Mouse (Mus musculus): ENCODE results near the gene Tef.
A peak's percentile ranks its signal among the peaks of the same experiment; 100 is the strongest.

The Tef gene

DNA sequence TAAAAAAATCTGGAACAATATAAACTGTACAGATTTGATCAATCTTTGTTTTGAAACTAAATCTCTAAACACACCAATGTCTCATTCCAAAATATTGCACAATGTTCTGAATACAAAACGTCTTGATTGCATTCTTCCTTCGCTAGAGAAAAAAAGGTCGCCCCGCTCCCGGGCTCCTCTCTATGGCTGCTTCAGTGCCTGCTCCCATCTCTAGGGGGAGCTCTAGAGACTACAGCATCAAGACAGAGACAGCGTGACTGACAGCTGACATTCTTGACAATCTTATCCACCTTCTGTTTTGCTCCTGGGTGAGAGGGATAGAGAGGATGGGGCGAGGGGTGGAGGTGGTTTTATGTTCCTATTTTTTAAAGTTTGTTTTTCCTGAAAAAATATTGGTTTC is 46.1 kb downstream of the Tef start:
- no peak for DNase-seq (ENCODE audit: low spot score in 2 of 2)

DNA sequence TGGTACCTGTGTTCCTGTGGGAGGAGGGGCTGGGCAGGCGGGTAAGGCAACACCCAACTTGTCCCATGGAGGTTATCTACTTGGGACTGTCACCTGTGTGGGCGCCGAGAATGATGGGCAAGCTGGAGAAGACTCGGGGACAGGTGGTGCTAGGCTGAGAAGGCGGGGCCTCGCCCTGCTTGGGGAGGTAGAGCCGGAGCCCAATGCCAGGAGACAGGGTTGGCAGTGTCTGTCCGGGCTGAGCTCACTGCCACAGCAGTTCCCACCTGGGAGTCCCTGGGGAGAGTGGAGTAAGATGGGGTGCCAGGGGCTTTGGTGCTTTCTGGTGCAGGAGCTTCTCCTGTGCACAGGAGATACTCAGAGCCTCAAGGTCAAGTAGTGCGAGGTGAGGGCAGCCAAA is 46.9 kb downstream of the Tef start:
- no peak for DNase-seq (ENCODE audit: low spot score in 2 of 2)

DNA sequence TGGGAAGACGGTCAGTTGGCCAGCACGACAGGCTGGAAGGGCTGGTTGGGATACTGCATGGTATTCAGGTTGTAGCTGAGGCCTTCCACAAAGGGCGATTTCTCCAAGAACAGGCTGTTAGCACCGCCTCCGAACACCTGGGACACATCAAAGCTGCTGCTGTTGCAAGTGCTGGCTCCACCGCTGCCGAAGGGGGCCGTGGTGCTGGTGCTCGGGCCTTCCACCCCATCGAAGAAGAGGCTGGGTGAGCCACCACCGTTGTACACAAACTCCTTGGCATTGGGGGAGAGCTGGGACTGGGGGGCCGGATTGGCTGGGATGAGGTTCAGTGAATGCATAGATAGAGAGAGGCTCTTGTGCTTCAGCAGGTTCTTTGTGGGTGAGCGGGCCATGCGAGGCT is 48.5 kb downstream of the Tef start:
- DNase-seq (ENCODE audit: low spot score in 2 of 2): no peak

DNA sequence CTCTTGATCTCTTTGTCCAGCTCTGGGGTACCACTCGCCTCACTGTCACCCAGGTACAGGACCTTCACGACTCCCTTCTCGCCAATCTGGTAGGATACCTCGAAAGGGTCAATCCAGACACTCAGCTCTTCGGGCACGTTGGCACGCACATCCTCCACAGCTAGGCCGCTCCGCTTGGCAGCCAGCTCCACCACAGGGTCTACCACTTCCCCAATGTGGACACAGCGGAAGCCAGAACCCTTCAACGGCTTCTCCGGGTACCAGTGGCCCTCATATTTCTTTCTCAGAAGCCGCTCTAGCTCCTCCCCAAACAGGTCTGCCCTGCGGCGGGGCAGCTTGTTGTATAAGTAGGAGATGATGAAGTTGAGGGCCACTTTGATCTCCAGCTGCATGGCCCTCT is 49.2 kb downstream of the Tef start:
- DNase-seq (ENCODE audit: low spot score in 2 of 2): no peak

DNA sequence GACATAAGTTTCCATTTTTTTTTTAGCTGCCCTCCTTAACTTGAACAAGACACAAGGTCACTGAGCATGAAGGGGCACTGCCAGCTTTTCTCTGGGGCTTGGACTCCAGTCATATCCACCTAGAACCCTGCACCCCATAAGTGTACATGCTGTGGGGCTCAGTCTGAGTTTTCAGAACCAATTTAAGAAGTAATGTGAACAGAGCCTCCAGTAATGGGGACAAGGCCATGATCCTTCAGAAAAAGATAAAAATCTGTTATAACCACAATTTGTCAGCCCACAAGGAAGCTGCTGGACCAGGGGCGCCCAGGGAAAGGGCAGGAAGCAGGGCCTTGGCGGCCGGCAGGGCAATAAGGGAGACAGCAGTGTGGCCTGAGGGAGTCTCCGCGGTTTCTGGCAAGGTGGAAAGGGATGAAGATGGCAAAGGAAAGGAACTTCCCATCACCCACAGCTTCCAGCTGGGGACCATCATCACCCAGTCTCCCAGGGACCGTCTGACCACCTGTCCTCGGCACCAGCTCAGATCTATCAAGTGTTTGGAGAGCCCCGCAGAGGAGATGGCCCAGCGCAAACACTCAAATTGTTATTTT is 50.3 kb downstream of the Tef start:
- no peak for DNase-seq (ENCODE audit: low spot score in 2 of 2)

DNA sequence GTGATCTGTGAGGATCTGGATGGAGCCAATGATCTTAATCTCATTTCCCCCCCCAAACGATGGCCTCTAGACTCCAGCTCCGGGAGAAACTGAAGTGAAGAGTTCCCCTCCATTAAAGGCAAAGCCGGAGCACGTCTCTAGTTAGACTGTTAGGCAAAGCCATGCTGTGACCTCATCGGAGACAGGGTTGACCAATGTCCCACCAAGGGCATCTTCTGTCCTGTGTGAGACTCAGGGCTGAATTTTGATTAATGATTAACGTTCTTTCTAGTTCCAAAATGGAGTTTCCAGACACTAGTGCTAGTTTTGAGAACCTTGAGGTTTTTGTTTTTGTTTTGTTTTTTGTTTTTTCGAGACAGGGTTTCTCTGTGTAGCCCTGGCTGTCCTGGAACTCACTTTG is 50.9 kb downstream of the Tef start:
- DNase-seq (ENCODE audit: low spot score in 2 of 2): no peak

DNA sequence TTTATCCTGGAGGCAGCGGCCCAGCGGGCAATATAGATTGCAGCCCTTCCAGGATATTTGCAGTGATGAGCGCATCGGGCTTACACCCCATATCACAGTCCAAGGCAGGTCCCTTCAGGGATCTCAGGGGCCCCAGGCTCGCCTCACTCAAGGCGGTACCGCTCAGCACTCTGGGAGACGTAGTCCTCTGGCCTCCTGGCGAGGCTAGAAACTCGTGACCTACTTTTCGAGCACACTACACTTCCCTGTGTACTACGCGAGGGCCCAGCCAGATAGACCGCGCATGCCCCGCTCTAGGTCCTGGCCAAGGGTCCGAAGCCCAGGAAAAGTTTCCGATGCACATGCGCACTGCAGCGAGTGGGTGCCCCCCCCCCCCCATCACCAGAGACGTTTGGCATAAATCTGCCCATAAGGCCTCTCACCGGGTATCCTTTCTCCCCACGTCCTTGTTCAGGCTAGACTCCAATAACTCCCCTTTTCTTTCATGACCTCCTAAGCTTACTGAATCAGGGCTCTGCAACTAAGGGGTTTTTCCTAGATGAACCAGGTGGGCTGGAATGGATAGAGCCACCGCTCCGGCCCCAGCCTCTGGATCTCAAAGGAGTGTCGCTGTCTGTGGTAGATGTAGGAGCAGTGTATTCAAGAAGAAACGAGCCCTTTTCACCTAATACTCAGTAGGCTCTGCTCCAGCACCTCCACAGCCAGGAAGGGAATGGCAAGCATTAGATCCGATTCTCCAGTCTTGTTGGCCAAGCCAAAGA is 54.0 kb downstream of the Tef start:
- DNase-seq (ENCODE audit: low spot score in 2 of 2): peak; percentile 77 to 79

DNA sequence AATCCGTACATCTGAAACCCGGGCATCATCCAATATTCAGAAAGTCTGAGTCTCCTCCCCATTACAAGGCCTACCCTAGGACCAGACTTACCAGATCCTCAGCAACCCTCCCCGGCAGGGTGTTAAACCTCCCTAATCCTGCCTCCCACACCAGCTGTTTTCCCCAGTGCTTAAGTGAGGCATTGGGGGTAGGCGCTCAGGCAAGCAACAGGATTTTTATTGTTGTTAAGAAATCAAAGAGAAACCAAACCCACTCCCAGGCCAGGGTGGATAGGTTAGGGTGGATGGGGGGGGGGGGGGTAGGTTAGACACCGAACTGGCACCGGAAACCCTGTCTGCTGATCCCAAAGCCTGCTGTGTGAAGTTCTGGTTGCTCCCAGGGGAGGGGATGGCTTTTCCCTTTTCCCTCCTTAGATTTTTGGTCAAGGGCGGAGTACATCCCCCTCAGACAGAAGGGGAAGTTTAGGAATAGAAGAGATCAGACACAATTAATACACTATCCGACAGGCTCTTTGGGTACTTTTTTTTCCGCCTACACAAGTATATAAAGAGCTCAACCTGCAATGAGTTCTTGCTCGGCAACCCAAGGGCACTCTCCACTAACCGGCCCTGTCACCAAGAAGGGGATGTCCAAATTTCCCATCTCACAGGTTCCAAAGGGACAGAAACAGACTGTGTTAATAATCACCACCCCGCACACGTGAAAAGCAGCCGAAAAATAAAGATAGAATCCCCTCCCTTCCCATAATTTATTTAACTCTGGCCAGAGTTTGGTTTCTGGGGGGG is 54.9 kb downstream of the Tef start:
- no peak for DNase-seq (ENCODE audit: low spot score in 2 of 2)

DNA sequence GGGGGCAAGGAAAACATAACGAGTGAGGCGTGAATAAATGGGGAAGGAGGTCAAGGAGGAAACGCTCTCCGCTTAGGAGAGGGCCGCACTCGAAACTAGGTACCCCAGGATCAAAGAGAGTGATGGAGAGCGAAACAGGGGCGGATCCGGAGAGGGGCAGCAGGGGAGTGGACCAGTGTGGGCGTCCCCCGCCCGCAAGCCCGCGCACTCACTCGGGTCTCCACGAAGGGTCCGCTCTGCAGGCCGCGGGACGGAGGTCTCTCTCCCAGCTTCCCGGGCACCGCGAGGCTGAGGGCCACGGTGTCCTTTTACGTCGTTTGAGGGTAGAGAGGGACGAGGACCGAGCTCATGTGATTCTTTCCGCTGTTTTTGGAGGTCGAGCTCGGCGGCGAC is 55.5 kb downstream of the Tef start:
- DNase-seq (ENCODE audit: low spot score in 2 of 2): no peak

DNA sequence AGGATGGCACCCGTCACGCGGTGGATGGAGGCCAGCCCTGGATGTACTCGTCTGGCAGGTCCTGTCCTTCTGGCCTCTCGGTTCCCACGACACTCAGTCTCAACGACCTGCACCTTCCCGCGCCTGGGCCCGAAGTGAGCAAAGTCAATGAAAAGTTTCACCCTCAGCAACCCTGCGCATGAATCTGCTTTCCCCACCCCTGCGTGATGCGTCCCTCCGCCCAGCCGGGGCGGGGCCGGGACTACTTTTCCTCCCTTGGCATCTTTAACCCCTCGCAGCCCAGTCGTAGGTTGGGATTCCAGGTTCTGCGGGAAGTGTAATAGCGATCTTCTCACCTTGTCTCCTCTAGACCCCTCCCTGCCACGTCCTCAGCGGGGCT is 55.9 kb downstream of the Tef start:
- peak; percentile 84 to 92 for DNase-seq (ENCODE audit: low spot score in 2 of 2)

DNA sequence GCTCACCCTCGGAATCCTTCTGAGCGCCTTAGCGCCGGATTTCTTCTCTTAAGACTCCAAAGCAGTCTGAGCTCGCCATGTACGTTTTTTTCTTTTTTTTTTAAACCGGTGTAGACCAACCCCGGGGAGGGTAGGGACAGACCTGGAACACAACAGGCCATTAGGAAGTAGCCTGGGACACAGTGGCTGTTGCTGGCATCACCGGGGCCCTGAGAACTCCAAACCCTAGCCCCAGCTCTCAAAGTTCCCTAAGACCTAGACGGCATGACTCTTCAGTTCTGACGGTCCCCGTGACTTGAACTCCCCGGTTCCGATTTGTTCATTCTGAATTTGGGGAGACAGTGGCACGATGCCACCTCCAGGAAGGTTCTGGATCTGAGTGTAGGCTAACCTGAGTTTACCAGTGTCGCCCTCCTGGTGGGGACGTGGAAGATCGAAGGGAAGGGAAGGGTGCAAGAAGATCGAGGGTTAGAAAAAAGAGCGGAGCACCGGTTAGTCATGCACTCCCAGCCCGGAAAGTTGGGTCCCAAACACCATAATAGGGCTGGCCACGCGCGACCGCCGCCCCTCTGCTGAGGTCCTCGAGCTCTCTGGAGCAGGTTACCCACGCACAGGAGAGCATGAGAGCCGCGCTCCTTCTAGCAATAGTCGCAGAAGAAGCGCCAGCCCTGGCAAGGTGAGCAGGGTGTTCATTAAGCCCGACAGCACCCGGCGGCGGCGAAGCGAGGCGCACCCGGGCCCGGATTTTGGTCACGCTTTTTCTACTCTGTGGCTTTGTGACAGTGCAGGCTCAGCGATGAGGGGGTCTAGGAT is 56.5 kb downstream of the Tef start, which contains the start of gene Tob2:
Gene Tob2 (minus strand): TSS at position 280 of the 813 bp plus-strand sequence.
- peak; percentile 64 to 71 for DNase-seq (ENCODE audit: low spot score in 2 of 2)

DNA sequence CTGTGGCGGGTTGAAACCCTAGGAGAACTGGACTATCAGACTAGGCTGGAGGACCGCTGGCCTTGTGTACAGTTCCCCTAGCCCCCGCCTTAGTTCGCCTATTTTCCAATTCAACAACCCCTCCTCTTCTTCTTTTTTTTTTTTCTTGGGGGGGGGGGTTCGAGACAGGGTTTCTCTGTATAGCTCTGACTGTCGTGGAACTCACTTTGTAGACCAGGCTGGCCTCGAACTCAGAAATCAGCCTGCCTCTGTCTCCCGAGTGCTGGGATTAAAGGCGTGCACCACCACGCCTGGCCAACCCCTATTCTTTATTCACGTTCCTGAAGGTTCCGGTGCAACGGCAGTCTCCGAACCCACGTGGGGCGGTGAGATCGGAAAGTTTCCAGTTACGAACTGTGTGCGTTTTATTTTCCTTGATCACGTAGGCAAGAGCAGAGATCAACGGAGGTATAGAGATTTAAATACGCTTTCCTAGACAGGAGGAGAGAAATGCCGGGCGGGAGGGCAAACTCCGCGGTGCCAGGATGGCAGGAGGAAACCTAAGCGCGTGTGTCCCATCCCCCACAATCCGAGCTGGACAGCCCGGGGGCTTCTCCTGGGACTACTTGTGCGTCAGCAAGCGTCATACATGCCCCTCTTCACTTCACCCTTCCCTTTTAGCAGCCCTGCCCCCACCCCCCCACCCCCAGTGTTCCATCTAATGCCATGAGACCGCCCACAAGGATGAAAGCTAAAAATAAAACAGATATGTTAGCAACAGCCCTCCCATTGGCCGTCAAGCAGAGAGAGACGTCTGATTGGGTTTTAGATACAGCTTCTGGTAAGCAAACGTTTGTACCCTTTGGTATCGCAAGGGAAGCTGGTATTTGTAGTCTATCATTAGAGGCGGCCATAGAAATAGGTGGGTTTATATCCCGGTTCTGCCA is 57.4 kb downstream of the Tef start:
- peak; percentile 85 to 91 for DNase-seq (ENCODE audit: low spot score in 2 of 2)

DNA sequence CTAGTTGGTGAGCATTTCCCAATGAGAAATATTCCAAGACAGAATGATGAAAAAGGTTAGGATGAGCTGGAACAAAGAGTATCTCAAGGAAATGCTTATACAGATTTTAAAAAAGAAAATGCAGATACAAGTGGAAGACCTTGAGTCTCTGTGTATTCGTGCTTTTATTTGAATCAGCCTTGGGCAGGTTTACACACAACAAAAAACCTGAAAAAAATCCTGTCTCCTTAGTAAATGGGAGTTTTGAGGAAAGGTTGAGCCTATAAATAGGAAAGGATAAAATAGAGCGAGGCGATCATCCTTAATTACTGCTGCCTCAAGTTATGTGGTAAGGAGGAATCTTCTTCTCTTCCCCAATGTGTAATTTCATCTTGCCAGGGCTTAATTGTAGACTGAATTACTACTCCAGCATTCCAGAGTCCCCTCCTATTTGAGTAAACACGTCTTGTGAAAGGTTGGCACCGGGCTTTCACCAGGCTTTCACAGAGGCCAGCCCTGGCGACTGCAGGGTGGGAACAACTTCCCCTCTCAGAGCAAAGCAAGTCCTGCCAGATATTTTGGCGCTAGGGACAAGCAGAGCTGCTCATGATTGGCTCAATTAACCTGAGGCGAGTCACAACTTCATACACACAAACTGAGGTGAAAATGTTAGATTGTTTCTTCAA is 58.4 kb downstream of the Tef start:
- DNase-seq (ENCODE audit: low spot score in 2 of 2): no peak

DNA sequence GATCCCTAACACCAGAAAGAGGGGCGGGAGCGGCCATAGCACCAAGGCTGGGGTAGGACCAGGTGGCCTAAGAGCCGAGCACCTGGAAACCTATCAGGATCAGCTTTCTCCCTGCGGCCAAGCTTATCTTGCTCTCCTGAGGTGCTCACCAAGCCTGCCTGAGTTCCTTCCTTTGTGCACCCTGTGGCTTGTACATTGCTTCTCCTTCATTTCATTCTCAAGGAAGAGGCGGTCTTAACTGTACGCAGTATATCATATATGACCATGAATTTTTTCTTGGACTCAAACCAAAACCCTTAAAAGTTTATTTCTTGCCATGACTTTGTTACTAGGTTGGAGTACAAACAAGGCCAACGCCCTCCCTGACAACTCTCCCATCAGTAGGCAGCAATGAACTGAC is 62.0 kb downstream of the Tef start:
- no peak for DNase-seq (ENCODE audit: low spot score in 2 of 2)

DNA sequence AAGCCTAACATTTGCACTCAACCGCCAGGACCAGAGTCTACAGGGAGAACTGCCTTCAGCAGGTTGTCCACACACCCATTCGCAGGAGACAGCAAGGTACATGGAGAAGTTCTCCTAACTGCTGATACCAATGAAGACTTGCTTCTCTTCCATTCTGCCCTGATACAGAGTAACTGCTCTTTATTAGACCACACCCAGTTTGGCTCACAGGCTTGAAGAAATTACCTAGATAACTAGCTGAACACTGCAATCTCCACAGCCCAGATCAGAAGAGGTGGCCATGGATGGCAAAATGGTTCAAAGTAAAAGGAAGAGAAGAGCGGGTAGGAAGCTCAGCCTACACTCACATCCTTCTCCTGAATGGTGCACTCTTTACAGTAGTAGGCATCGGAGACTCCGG is 67.8 kb downstream of the Tef start:
- DNase-seq (ENCODE audit: low spot score in 2 of 2): no peak

DNA sequence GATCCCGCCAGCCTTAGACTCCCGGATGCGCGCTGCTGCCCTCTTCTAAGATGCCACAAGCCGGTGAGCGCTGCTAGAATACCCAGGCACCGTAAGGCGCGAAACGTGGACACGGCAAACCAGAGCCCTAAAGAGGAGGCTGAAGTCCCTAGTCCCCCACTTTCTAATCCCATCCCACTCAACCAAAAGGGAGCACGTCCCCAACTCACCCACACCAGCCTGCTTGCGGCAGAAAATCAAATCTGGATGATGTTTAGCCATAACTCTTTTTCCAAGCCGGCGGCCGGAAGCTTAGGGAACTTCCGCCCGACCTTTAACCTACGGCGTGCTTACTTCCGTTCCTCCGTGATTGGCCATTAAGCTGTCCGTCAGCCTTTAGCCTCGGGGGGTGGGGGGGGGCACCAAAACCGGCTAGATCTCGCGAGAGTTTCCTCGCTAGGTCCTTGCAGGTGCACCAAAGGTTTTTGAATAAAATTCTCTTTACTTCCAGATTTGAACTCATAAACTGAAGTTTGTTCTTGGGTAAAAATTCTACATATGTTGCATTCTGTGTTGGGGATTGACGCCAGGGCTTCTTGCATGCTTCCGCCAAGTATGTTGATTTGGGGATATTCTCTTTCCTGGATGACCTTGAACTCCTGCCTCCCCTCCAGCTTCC is 69.5 kb downstream of the Tef start, which contains the start of gene Phf5a:
Gene Phf5a (minus strand): TSS at position 308 of the 658 bp plus-strand sequence.
- DNase-seq (ENCODE audit: low spot score in 2 of 2): peak; percentile 77 to 79

DNA sequence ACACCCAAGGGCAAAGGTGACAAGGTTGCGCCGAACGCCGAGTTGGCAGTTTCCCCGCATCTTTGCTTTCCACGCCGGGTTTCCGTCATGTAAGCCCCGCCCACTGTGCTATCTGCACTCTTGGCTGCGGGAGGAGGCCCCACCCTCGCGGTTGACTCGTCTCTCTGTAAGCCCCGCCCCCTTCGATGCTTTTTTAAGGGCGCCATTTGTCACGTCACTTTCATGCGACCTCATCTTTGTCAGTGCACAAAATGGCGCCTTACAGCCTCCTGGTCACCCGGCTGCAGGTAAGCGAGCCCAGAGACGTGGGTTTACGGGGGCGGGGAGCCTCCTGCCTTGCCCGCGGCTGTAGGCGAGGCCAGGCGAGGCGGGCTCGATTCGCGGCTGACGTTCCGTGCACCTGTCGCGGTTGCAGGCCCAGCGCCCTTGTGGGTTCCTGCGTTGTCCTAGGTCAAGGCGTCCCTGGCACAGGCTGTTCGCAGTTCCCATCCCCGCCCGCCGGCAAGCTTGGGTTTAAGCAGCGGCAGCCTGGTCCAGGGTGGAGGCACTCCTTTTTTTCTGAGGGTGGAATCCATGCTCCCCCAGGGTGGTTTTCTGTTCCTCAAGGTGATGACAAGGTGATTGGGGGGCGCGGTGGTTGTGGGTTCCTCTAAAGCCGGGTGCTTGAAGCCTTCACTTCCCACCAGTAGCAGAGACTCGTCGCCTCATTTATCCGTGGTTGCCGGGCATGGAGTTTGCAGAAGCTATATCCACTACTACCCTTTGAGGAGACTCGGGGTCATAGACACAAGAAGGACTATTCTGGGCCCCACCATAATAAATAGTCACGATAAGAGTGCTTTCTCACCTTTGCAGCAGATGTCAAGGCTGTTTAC is 70.3 kb downstream of the Tef start, which contains the start of gene Aco2:
Gene Aco2 (plus strand): TSS at position 48 of the 875 bp plus-strand sequence.
- DNase-seq (ENCODE audit: low spot score in 2 of 2): peak; percentile 99

All from frontal cortex, postnatal 10 days (tissue).